Mouse (Mus musculus): ENCODE results near the gene Foxi3.

Foxi3 gene

DNA sequence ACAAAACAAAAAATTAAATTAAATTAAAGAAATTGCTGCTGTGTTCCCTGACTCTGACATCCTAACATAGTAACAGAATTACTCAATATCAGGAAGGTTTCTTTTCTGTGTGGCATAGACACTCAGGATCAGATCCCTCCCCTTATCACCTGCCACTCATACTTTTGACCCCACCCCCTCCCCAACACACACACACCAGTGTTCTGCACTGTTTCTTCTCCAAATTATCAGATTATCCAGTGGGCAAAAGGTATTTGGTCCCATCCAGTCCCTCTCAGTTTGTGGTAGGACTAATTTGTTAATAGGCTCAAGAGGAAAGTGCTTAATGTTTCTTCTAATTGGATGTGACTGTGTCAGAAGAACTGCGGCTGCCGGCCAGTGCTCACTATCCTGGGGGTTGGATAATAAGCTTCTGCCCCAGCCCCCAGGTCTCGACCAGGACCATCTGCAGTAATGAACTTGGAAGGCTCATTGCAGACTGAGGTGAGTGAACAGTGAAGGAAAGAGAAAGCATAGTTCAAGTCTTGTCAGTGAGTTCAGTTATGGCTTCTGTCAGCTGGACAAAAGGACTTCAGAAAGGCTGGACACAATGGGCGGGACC, 39.9 kb downstream of the Foxi3 start:
- DNase-seq (ENCODE audit: low spot score), result no peak

DNA sequence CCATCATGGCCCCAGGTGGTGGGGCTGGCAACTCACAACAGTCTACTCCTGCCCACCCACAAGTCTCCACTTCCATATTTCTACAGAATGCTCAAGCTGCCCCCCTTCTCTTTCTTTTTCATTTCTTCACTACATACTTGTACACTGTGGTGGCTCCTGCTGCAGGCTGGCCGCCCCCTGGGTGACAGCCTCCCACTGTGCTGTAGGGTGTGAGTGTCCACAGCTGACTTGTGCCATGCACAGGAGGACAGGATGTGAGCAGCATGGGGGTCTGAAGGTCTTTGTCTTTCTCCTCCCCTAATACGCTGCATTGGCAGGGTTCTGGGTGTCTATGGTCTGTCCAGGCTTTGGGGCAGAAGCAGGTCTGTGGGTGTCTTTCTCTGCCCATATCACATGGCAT, 46.3 kb downstream of the Foxi3 start:
- no peak for DNase-seq (ENCODE audit: low spot score)

DNA sequence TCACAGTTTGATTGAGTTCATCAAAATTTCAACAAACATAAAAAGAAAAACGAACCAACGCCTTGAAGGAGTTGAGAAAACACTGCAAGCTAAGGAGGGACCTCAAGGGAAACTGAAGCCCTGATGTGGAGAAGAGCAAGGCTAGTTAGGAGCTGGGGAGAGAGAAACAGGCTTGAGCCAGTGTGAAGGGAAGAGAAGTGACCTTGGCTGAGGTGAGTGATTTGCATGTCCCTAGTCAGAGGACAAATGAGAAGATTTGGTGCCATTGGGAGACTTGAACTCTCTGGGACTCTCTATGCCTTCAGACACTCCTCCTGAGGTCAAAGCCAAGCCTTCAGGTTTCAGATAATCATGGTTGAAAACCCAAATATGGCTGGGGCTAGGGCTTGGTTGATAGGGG, 47.8 kb downstream of the Foxi3 start:
- no peak for DNase-seq (ENCODE audit: low spot score)
